Mouse (Mus musculus) midbrain, embryonic 11.5 days (tissue): ENCODE results near the gene B3gat2. TPM values are rescaled to one million over a fixed set of nuclear protein-coding genes. Genes with fewer than 3 reads are reported as not detected.

Source experiments
- ATAC-seq: fragments of 200-750 bp; cut with Nextera tagmentation; 2 replicates; pipeline ENCODE4 v1.8.0; 2017; ENCODE audit warnings: moderate TSS enrichment, moderate library complexity; ENCODE audit not compliant: low FRiP score
- DNase-seq: peaks from one replicate; pipeline ENCODE4 v3.0.0; 2015; ENCODE audit warnings: low spot score; ENCODE audit errors: missing footprints
- H3K27ac ChIP-seq: fragments of 300-500 bp; sonication (generic); 2 replicates; pipeline ENCODE4 v1.5.1; 2014; ENCODE audit warnings: low read depth, low read length
- H3K27me3 ChIP-seq: fragments of 300-500 bp; sonication (generic); 2 replicates; pipeline ENCODE4 v1.6.1; 2014; ENCODE audit warnings: mild to moderate bottlenecking, low read length, moderate library complexity, mixed read lengths; ENCODE audit not compliant: control insufficient read depth, insufficient read depth
- H3K36me3 ChIP-seq: fragments of 300-500 bp; sonication (generic); 2 replicates; pipeline ENCODE4 v1.6.1; 2014; ENCODE audit warnings: mild to moderate bottlenecking, low read length, moderate library complexity, mixed read lengths; ENCODE audit not compliant: control insufficient read depth, insufficient read depth
- H3K4me1 ChIP-seq: fragments of 300-500 bp; sonication (generic); 2 replicates; pipeline ENCODE4 v1.6.1; 2014; ENCODE audit warnings: low read length; ENCODE audit not compliant: control insufficient read depth, insufficient read depth
- H3K4me2 ChIP-seq: fragments of 300-500 bp; sonication (generic); 2 replicates; pipeline ENCODE4 v1.6.1; 2014; ENCODE audit warnings: mild to moderate bottlenecking, moderate library complexity
- H3K4me3 ChIP-seq: fragments of 300-500 bp; sonication (generic); 2 replicates; pipeline ENCODE4 v1.5.1; 2014; ENCODE audit warnings: low read depth, low read length
- H3K9ac ChIP-seq: fragments of 300-500 bp; sonication (generic); 2 replicates; pipeline ENCODE4 v1.6.1; 2014; ENCODE audit warnings: low read length
- H3K9me3 ChIP-seq: fragments of 300-500 bp; sonication (generic); 2 replicates; pipeline ENCODE4 v1.6.1; 2016; ENCODE audit warnings: low read length; ENCODE audit not compliant: control insufficient read depth
- WGBS: fragments of 180-500 bp; shearing (Covaris S2); extraction: QIAGEN DNeasy Blood & Tissue Kit; methylation state at CpG from one replicate; pipeline ENCODE4 v1.1.7; 2014; 5-methylcytosine and 5-hydroxymethylcytosine counted together
- polyA plus RNA-seq: library from polyadenylated mRNA; unstranded; fragments of >200 nt; fragmentation: Nextera tagmentation; extraction: Ambion mirVana; gene quantifications from 2 replicates; pipeline ENCODE4 v1.2.1, GENCODE M21; 2014

Gene B3gat2
- polyA plus RNA-seq, result 1.3 and 1.8 TPM in 2 replicates

GRCm38 (mm10) chr1:23761502-23762135 lies at the start of gene B3gat2:
B3gat2 (plus strand) TSS chr1:23761753.
- Histone ChIP-seq H3K27ac (no peak within 1 kb of the TSS), H3K9ac (peak within 1 kb of the TSS; percentile 62), H3K4me1 (0 out of 2 replicates have a peak, but pooled peaks cover 4% of the 10 kb centered on the region), H3K9me3 (no peaks in the 10 kb centered on the region), H3K27me3 (peaks cover 26% of the 10 kb centered on the region), H3K4me3 (peak within 1 kb of the TSS; percentile 61), H3K36me3 (no peaks in the 10 kb centered on the region), H3K4me2 (peak within 1 kb of the TSS; percentile 96)
- DNase-seq (peak; percentile 92), ATAC-seq (peak; percentile 72)
- WGBS, result 1% methylated on average over 30 of the region's 34 CpGs

GRCm38 (mm10) chr1:23720326-23720725 lies 41.2 kb upstream of the B3gat2 start:
- 90% methylated on average over 8 of the region's 8 CpGs for WGBS
- Histone ChIP-seq H3K4me1 (no peaks in the 10 kb centered on the region), H3K4me2 (no peak overlapping the region), H3K9me3 (no peaks in the 10 kb centered on the region), H3K4me3 (no peak overlapping the region), H3K36me3 (no peaks in the 10 kb centered on the region), H3K27ac (no peak overlapping the region), H3K27me3 (no peaks in the 10 kb centered on the region), H3K9ac (no peak overlapping the region)
- ATAC-seq (no peak), DNase-seq (no peak)

- no peaks in the 10 kb centered on the region for H3K9me3 ChIP-seq
- H3K4me2 ChIP-seq, result no peak overlapping the region
- no peak overlapping the region for H3K4me3 ChIP-seq
- H3K9ac ChIP-seq, result no peak overlapping the region
- DNase-seq, result no peak
- no peak overlapping the region for H3K27ac ChIP-seq
- no peaks in the 10 kb centered on the region for H3K36me3 ChIP-seq
- H3K27me3 ChIP-seq, result no peaks in the 10 kb centered on the region
- no peaks in the 10 kb centered on the region for H3K4me1 ChIP-seq
- no peak for ATAC-seq
- 87% methylated on average over 2 of the region's 2 CpGs for WGBS
These were observed 40.5 kb upstream of the B3gat2 start for GRCm38 (mm10) chr1:23721036-23721435.

- no peak for ATAC-seq
- no peak for DNase-seq
- WGBS, result 77% methylated on average over 15 of the region's 15 CpGs
These were observed 38.8 kb upstream of the B3gat2 start for GRCm38 (mm10) chr1:23722469-23723372.

DNA sequence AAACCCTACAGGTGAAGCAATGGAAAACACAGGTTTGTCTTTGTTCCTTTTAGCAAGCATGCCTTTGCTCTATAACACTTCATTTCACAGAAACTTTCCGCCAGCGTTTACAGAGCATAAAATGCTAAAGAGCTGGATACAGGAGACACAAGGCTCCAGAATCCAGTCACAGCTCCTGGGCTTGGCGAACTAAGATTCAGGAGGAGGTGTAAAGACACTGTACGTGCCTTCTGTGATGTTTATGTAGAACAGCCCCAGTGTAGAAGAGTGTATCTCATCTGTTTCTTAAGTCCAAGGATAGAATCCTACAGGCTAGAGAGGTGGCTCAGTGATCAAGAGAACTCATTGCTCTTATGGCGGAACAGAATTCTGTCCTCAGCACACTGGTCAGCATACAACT lies 30.2 kb upstream of the B3gat2 start:
- DNase-seq (no peak), ATAC-seq (no peak)
- H3K4me2 ChIP-seq, result no peak overlapping the region
- H3K4me3 ChIP-seq, result no peak overlapping the region
- 90% methylated on average over 5 of the region's 5 CpGs for WGBS
- no peak overlapping the region for H3K27ac ChIP-seq
- H3K27me3 ChIP-seq, result no peaks in the 10 kb centered on the region
- no peaks in the 10 kb centered on the region for H3K4me1 ChIP-seq
- no peak overlapping the region for H3K9ac ChIP-seq
- H3K9me3 ChIP-seq, result no peaks in the 10 kb centered on the region
- H3K36me3 ChIP-seq, result no peaks in the 10 kb centered on the region

More at GRCm38 (mm10) chr1:23722469-23723372, 38.8 kb upstream of the B3gat2 start:
- H3K4me3 ChIP-seq, result no peak overlapping the region
- no peak overlapping the region for H3K4me2 ChIP-seq
- H3K27me3 ChIP-seq, result no peaks in the 10 kb centered on the region
- H3K9me3 ChIP-seq, result no peaks in the 10 kb centered on the region
- H3K36me3 ChIP-seq, result no peaks in the 10 kb centered on the region
- no peak overlapping the region for H3K27ac ChIP-seq
- no peak overlapping the region for H3K9ac ChIP-seq
- no peaks in the 10 kb centered on the region for H3K4me1 ChIP-seq

- WGBS, result 85% methylated on average over 3 of the region's 3 CpGs
- no peak for ATAC-seq
- no peak overlapping the region for H3K4me3 ChIP-seq
These were observed 10.6 kb upstream of the B3gat2 start for GRCm38 (mm10) chr1:23750864-23751532.

GRCm38 (mm10) chr1:23753091-23753490 lies 8.5 kb upstream of the B3gat2 start:
- Histone ChIP-seq H3K4me3 (no peak overlapping the region), H3K27me3 (no peaks in the 10 kb centered on the region), H3K4me1 (no peaks in the 10 kb centered on the region), H3K9me3 (no peaks in the 10 kb centered on the region), H3K4me2 (no peak overlapping the region), H3K36me3 (no peaks in the 10 kb centered on the region), H3K27ac (no peak overlapping the region), H3K9ac (no peak overlapping the region)
- DNase-seq (no peak), ATAC-seq (no peak)
- WGBS, result 82% methylated on average over 2 of the region's 2 CpGs

More at GRCm38 (mm10) chr1:23750864-23751532, 10.6 kb upstream of the B3gat2 start:
- H3K36me3 ChIP-seq, result no peaks in the 10 kb centered on the region
- H3K9me3 ChIP-seq, result no peaks in the 10 kb centered on the region
- DNase-seq, result no peak
- no peak overlapping the region for H3K27ac ChIP-seq
- H3K4me2 ChIP-seq, result no peak overlapping the region
- no peaks in the 10 kb centered on the region for H3K27me3 ChIP-seq
- no peaks in the 10 kb centered on the region for H3K4me1 ChIP-seq
- H3K9ac ChIP-seq, result no peak overlapping the region

DNA sequence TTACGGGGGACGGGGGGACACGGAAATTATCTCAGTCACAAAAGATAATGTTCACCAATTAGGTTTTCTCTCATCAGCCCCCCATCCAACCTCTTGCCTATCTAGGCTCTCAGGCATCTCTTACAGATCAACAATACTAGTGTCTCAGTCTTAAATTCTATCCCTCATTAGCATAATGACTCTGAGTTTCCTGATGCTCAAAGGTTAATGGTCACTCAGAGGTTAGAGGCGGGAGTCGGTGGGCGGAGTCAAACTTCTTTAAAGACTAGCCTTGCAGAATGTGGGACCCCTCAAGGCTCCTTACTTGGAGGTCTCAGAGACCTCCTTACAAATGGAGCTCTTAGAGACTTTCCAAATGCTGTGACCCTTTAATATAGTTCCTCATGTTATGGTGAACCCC lies 8.0 kb upstream of the B3gat2 start:
- Histone ChIP-seq H3K27me3 (no peaks in the 10 kb centered on the region), H3K4me3 (no peak overlapping the region), H3K9me3 (no peaks in the 10 kb centered on the region), H3K36me3 (no peaks in the 10 kb centered on the region), H3K4me2 (no peak overlapping the region), H3K4me1 (no peaks in the 10 kb centered on the region), H3K9ac (no peak overlapping the region), H3K27ac (no peak overlapping the region)
- WGBS, result 86% methylated on average over 6 of the region's 6 CpGs
- ATAC-seq, result no peak
- DNase-seq, result no peak

DNA sequence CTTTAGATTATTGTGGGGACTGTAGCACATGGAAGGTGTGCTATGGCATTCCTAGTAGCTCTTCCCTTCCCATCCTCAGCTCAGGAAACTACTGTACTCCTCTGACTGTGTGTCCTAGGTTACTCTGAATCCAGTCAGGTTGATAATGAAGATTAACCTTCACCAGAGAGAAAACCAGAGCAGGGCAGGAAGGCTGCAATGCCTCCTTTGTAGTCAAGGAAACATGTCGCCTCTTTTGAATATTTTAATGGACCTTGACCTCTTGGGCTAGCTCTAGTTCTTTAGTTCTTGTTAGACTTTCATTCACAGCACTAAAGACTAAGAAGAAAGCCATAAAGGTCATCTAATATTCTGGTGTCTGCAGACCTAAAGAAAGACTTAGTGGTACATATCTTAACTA lies 7.2 kb upstream of the B3gat2 start:
- ATAC-seq (no peak), DNase-seq (no peak)
- Histone ChIP-seq H3K27me3 (no peaks in the 10 kb centered on the region), H3K36me3 (no peaks in the 10 kb centered on the region), H3K4me1 (no peaks in the 10 kb centered on the region), H3K9ac (no peak overlapping the region), H3K27ac (no peak overlapping the region), H3K4me3 (no peak overlapping the region), H3K4me2 (no peak overlapping the region), H3K9me3 (no peaks in the 10 kb centered on the region)
- 67% methylated on average over 1 of the region's 1 CpGs for WGBS
